Mouse (Mus musculus) limb, embryonic 13.5 days (tissue): Measurements from ENCODE around the gene Tuba3b. TPM values are rescaled to one million over a fixed set of nuclear protein-coding genes. Genes with fewer than 3 reads are reported as not detected.

Experiments used
- ATAC-seq: fragments of 200-750 bp; cut with Nextera tagmentation; 2 replicates; pipeline ENCODE4 v1.8.0; 2017; ENCODE audit warnings: low read depth, moderate number of reproducible peaks, moderate TSS enrichment; ENCODE audit not compliant: low FRiP score
- H3K27ac ChIP-seq: fragments of 300-500 bp; sonication (generic); 2 replicates; pipeline ENCODE4 v1.5.1; 2015; ENCODE audit warnings: inconsistent platforms, mild to moderate bottlenecking, moderate library complexity
- H3K27me3 ChIP-seq: fragments of 300-500 bp; sonication (generic); 2 replicates; pipeline ENCODE4 v1.6.1; 2015; ENCODE audit warnings: mild to moderate bottlenecking, inconsistent platforms
- H3K36me3 ChIP-seq: fragments of 300-500 bp; sonication (generic); 2 replicates; pipeline ENCODE4 v1.6.1; 2015; ENCODE audit warnings: inconsistent platforms, mild to moderate bottlenecking, moderate library complexity
- H3K4me1 ChIP-seq: fragments of 300-500 bp; sonication (generic); 2 replicates; pipeline ENCODE4 v1.6.1; 2015; ENCODE audit warnings: inconsistent platforms
- H3K4me2 ChIP-seq: fragments of 300-500 bp; sonication (generic); replicated peaks from 2 replicates; pipeline ENCODE4 v1.6.1; 2015; ENCODE audit warnings: inconsistent platforms, mild to moderate bottlenecking, moderate library complexity
- H3K4me3 ChIP-seq: fragments of 300-500 bp; sonication (generic); 2 replicates; pipeline ENCODE4 v1.5.1; 2015; ENCODE audit warnings: moderate library complexity, mild to moderate bottlenecking, inconsistent platforms
- H3K9ac ChIP-seq: fragments of 300-500 bp; sonication (generic); 2 replicates; pipeline ENCODE4 v1.6.1; 2015; ENCODE audit warnings: mild to moderate bottlenecking, inconsistent platforms
- H3K9me3 ChIP-seq: fragments of 300-500 bp; sonication (generic); 2 replicates; pipeline ENCODE4 v1.6.1; 2016; ENCODE audit warnings: inconsistent platforms
- WGBS: fragments of 180-500 bp; shearing (Covaris S2); methylation state at CpG from one replicate; pipeline ENCODE4 v1.1.7; 2015; 5-methylcytosine and 5-hydroxymethylcytosine counted together
- polyA plus RNA-seq: library from polyadenylated mRNA; unstranded; fragments of >200 nt; fragmentation: Nextera tagmentation; extraction: Ambion mirVana; gene quantifications from 2 replicates; pipeline ENCODE4 v1.2.1, GENCODE M21; 2015

Gene Tuba3b
- polyA plus RNA-seq, 1 experiment from 2014 or later, result not detected

DNA sequence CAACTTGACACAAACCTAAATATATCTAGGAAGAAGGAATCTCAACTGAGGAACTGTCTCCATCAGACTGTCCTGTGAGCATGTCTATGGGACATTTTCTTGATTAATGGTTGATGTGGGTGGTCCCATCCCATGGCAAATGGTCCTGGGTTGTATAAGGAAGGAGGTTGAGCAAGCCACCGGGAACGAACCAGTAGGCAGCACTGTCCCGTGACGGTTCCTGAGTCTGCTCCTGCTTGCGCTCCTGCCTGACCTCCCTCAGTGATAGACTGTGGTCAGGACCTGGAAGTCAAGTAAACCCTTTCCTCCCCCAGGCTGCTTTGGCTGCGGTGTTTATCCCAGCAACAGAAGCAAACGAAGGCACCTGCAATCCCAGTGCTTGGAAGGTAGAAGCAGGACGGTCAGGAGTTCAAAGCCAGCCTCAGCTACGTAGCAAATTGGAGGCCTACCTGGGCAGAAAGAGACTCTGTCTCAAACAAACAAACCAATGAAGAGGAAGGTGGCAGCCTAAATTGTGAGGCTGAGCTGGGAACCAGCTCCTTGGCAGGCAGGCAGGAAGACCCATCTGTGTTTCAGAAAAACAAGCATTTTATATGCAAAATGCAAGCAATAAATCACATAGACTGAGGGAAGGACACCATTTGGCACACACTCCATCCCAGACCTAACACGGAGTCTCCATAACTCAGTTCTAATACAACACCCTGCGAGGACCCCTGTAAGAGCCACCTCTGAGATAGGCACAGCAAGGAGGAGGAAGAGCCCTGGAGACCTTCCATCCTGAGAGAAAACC lies 24.9 kb upstream of the Tuba3b start:
- H3K4me3 ChIP-seq, result no peak overlapping the region
- 78% methylated on average over 11 of the region's 11 CpGs for whole genome bisulfite sequencing
- no peak for ATAC-seq

DNA sequence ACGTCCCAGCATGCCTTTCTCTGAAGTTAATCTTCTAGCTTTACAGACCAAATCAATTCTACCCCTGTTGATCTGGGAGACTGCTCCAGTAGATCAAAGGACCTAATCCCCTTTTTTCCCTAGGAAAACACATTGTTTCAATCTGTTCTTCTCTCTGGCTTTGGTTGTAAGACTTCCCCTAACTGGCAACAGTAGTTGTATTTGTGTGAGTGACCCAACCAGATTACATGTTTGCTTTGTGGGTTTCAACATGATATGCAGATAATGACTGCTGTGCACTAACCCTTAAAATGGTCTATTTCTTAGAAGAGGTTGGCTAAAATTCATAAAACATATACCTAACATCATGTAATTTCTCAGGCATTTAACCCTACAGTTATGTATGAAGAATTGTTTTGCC lies 24.0 kb upstream of the Tuba3b start:
- no peaks in the 10 kb centered on the region for H3K27me3 ChIP-seq
- H3K36me3 ChIP-seq, result no peaks in the 10 kb centered on the region
- peaks cover 52% of the 10 kb centered on the region for H3K4me1 ChIP-seq
- no peak overlapping the region for H3K9ac ChIP-seq
- no peak overlapping the region for H3K27ac ChIP-seq
- ATAC-seq, result no peak
- H3K9me3 ChIP-seq, result no peaks in the 10 kb centered on the region
- 29% methylated on average over 1 of the region's 1 CpGs for WGBS
- H3K4me2 ChIP-seq, result no peak overlapping the region
- no peak overlapping the region for H3K4me3 ChIP-seq

More for the DNA sequence above, 24.9 kb upstream of the Tuba3b start:
- Histone ChIP-seq H3K9ac (no peak overlapping the region), H3K4me2 (no peak overlapping the region), H3K36me3 (no peaks in the 10 kb centered on the region), H3K4me1 (peaks cover 43% of the 10 kb centered on the region), H3K9me3 (no peaks in the 10 kb centered on the region), H3K27ac (no peak overlapping the region; the same call in 1 of the 2 replicates), H3K27me3 (no peaks in the 10 kb centered on the region)

DNA sequence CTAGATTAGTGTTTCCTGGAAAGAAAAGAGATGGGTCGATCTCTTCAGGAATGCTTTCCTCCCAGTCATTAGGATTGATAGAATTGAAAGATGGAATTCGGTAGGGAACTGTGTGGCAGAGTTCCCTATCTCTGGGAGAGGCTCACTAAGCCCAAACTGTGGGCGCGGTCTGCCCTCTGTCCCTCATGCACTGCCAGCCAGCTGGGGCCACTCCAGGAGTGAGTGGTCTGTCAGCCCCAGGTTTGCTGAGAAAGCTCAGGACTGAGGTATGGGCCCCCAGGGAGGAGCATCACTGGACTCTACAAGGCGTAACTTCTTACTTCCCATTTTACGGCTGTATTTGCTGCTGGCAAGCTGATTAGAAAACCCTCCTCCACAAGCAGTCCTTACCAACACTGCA lies 23.5 kb upstream of the Tuba3b start:
- no peaks in the 10 kb centered on the region for H3K36me3 ChIP-seq
- H3K9me3 ChIP-seq, result no peaks in the 10 kb centered on the region
- WGBS, result 72% methylated on average over 6 of the region's 6 CpGs
- H3K27me3 ChIP-seq, result no peaks in the 10 kb centered on the region
- H3K4me3 ChIP-seq, result no peak overlapping the region
- no peak overlapping the region for H3K9ac ChIP-seq
- peaks cover 53% of the 10 kb centered on the region for H3K4me1 ChIP-seq
- no peak overlapping the region for H3K27ac ChIP-seq
- no peak overlapping the region for H3K4me2 ChIP-seq
- no peak for ATAC-seq

DNA sequence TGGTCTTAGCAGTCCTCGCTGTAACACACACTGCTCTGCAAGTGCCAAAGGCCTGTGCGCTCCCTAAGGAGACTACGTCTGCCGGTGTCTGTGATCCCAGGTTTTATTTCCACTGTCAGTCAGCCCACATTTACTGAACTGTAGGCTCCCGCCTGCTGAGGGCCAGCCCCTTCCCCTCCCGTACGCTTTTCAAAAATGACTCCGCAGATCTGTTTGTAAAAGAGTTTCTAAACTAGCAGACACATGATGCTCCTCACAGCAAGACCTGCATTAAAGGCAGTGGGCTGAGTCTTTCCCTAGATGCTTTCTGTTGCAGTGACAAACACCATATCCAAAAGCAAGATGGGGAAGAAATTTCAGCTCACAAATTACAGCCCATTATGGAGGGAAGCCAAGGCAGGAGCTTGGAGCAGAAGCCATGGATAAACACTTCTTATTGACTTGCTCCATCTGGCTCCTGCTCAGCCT lies 23.0 kb upstream of the Tuba3b start:
- peaks cover 53% of the 10 kb centered on the region for H3K4me1 ChIP-seq
- H3K9me3 ChIP-seq, result no peaks in the 10 kb centered on the region
- H3K27me3 ChIP-seq, result no peaks in the 10 kb centered on the region
- no peak for ATAC-seq
- 22% methylated on average over 8 of the region's 8 CpGs for WGBS
- no peak overlapping the region for H3K4me2 ChIP-seq
- no peak overlapping the region for H3K4me3 ChIP-seq
- H3K27ac ChIP-seq, result 0 out of 2 replicates have a peak overlapping the region, but pooled peaks have one; percentile 1
- no peak overlapping the region for H3K9ac ChIP-seq
- H3K36me3 ChIP-seq, result no peaks in the 10 kb centered on the region

DNA sequence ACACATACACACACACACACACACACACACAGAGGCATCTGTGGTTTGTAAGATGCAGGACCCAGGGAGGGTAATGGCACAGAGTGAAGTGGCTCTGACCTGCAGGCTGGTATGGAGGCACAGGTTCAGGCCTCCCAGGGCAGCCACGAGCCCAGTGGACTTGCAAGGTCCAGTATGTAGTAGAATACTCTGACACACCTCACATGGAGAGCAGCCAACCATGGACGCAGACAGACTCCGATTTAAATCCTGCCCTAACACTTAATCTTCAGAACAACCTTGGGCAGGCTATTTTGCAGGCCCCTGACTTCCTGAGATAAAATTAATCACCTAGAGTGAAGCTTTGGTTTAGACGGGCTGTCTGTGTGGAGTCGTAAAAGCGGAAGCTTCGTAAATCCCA lies 21.6 kb upstream of the Tuba3b start:
- no peaks in the 10 kb centered on the region for H3K9me3 ChIP-seq
- no peak for ATAC-seq
- no peaks in the 10 kb centered on the region for H3K36me3 ChIP-seq
- peaks cover 59% of the 10 kb centered on the region for H3K4me1 ChIP-seq
- 35% methylated on average over 7 of the region's 7 CpGs for WGBS
- H3K4me3 ChIP-seq, result no peak overlapping the region
- no peaks in the 10 kb centered on the region for H3K27me3 ChIP-seq
- H3K27ac ChIP-seq, result no peak overlapping the region
- no peak overlapping the region for H3K9ac ChIP-seq
- H3K4me2 ChIP-seq, result no peak overlapping the region

DNA sequence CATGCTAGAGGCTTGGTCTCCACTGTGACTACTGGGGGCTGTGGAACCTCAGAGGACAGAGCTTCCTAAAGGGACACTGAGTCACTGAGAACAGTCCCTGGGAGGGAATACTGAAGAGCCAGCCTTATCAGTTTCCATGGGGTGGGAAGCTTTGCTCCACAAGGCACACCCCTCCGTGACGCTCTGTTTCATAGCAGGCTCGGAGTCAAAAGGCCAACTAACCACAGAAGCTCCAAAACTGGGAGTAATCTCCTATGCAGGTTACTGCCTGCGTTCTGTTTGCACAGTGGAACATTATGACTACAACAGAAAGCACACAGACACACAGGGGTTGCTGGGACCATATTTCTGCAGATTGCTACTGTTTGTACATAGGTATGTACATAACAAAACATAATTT lies 19.7 kb upstream of the Tuba3b start:
- no peak overlapping the region for H3K27ac ChIP-seq
- no peaks in the 10 kb centered on the region for H3K36me3 ChIP-seq
- 0 out of 2 replicates have a peak, but pooled peaks cover 4% of the 10 kb centered on the region for H3K9me3 ChIP-seq
- no peak overlapping the region for H3K4me3 ChIP-seq
- H3K27me3 ChIP-seq, result no peaks in the 10 kb centered on the region
- no peak overlapping the region for H3K4me2 ChIP-seq
- peaks cover 50% of the 10 kb centered on the region for H3K4me1 ChIP-seq
- ATAC-seq, result no peak
- H3K9ac ChIP-seq, result no peak overlapping the region
- 68% methylated on average over 4 of the region's 4 CpGs for WGBS

DNA sequence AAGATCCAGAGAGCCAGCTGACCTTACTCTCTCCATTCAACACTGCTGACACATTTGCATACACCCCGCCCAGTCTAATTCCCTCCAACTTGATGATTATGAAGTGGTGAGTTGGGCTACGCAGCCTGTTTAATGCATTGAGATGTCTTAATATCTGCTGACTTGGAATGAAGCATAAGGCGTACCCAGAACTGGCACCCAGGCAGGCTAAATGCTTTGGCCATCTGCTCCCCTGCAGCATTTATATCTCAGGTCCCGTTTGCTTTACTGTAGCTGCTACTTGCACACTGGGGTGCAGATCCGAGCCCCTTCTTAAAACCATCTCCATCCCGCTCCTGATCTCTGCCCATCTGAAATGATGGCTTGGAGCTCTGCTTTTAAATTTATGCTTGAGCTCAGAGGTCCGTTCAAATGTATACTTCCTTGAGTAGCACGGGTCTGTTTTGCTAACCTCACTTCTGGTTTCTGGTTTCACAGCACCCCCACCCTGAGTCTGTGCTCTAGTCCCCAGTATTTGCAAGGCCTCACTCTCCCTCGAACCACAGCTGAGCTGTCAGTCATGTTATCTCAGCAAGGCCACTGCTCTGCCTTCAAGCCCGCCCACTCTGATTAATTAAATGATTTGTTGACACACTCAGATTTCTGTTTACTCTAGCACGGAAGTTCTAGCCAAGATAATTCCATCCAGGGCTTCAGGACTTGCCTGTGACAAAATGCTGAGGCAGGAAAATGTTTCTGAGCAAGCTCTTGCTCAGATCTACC lies 16.6 kb upstream of the Tuba3b start:
- Histone ChIP-seq H3K27me3 (peaks cover 4% of the 10 kb centered on the region; the same call in 1 of the 2 replicates), H3K4me1 (peaks cover 49% of the 10 kb centered on the region), H3K9me3 (0 out of 2 replicates have a peak, but pooled peaks cover 6% of the 10 kb centered on the region), H3K4me2 (no peak overlapping the region), H3K36me3 (no peaks in the 10 kb centered on the region), H3K27ac (no peak overlapping the region), H3K4me3 (no peak overlapping the region), H3K9ac (no peak overlapping the region)
- no peak for ATAC-seq
- WGBS, result 50% methylated on average over 11 of the region's 11 CpGs

DNA sequence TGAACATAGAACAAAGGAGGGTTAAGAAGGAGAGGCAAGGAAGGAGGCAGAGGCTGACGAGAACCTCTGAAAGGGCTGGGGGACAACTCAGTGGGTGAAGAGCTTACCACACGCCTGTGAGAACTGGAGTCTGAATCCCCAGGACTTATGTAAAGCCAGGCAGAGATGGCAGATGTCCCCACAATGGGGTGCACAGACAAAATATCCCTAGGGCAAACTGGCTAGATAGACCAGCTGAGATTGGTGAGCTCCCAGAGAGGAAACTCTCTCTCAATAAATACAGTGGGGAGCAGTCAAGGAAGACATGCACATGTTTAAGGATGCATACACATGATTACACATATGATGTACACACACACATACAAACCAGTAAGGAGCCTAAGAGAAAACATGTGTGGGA lies 11.4 kb upstream of the Tuba3b start:
- H3K27me3 ChIP-seq, result peaks cover 4% of the 10 kb centered on the region; the same call in 1 of the 2 replicates
- H3K9me3 ChIP-seq, result 0 out of 2 replicates have a peak, but pooled peaks cover 6% of the 10 kb centered on the region
- no peak for ATAC-seq
- H3K4me3 ChIP-seq, result no peak overlapping the region
- peaks cover 51% of the 10 kb centered on the region for H3K4me1 ChIP-seq
- no peak overlapping the region for H3K4me2 ChIP-seq
- H3K27ac ChIP-seq, result 0 out of 2 replicates have a peak overlapping the region, but pooled peaks have one; percentile 22
- no peak overlapping the region for H3K9ac ChIP-seq
- WGBS, result 36% methylated on average over 2 of the region's 2 CpGs
- H3K36me3 ChIP-seq, result no peaks in the 10 kb centered on the region

DNA sequence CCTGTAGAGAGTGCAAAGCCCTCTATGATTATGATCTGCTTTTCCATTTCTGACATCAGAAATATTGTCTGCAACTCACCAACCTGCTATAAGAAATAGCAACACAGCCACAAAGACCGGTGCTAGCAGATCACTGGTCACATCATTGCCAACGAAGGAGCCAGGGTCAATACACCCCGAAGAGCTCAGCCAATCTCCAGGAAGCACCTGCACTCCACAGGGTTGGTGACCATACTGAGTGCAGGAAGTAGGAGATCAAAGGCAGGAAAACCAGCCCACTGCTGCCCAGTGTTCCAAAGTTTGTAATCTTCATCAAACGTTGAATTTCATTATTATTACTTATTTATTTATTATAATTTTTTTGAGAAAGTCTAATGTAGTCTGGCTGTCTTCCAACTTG lies 10.9 kb upstream of the Tuba3b start:
- Histone ChIP-seq H3K9me3 (0 out of 2 replicates have a peak, but pooled peaks cover 6% of the 10 kb centered on the region), H3K27me3 (peaks cover 4% of the 10 kb centered on the region; the same call in 1 of the 2 replicates), H3K4me3 (no peak overlapping the region), H3K4me2 (0 out of 2 replicates have a peak overlapping the region, but pooled peaks have one; percentile 9), H3K36me3 (no peaks in the 10 kb centered on the region), H3K27ac (no peak overlapping the region), H3K9ac (no peak overlapping the region), H3K4me1 (peaks cover 49% of the 10 kb centered on the region)
- 19% methylated on average over 4 of the region's 4 CpGs for WGBS
- ATAC-seq, result no peak

DNA sequence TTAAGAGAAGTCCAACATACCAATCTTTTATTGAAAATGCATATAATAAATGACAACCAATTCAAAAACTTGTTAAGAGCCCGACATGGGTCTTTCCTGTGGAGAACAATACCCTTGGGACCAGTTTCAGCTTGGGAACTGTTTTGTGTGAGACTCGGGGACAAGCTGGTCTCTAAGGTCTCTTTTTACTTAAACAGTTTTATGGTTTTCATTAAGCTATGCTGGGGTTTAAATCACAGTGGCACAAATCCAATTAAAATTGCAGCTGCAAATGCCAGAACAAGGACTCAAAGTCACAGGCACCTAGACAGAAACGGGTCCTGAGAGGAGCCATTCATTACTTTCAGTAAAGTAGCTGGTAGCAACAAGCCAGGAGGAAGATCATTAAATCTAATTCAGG lies 10.4 kb upstream of the Tuba3b start:
- 0 out of 2 replicates have a peak, but pooled peaks cover 6% of the 10 kb centered on the region for H3K9me3 ChIP-seq
- peaks cover 4% of the 10 kb centered on the region; the same call in 1 of the 2 replicates for H3K27me3 ChIP-seq
- no peak overlapping the region for H3K4me3 ChIP-seq
- 0 out of 2 replicates have a peak overlapping the region, but pooled peaks have one; percentile 9 for H3K4me2 ChIP-seq
- H3K9ac ChIP-seq, result no peak overlapping the region
- peaks cover 49% of the 10 kb centered on the region for H3K4me1 ChIP-seq
- 7% methylated on average over 3 of the region's 3 CpGs for WGBS
- ATAC-seq, result peak; percentile 52; the same call in 1 of the 2 replicates
- no peak overlapping the region for H3K27ac ChIP-seq
- H3K36me3 ChIP-seq, result no peaks in the 10 kb centered on the region

DNA sequence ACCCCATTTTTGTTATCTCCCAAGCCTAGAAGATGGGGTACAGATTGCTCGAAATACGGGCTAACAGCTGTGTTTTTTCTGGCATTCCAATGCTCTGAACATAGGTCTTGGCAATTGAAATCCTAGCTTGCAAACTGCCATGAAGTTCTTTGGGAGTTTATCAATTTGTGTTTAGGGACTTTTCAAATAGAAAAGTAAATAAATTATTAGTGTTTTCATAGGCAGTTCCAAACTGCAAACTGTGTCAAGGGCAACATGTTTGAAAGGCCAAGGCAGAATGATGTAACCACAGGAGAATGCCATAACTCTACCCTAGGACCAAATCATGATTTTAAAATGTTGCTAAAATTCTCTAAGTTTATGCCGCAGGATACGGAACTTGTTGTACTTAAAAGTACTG lies 7.8 kb upstream of the Tuba3b start:
- H3K27me3 ChIP-seq, result no peaks in the 10 kb centered on the region
- no peak overlapping the region for H3K27ac ChIP-seq
- H3K4me2 ChIP-seq, result no peak overlapping the region
- no peaks in the 10 kb centered on the region for H3K36me3 ChIP-seq
- H3K9ac ChIP-seq, result no peak overlapping the region
- peaks cover 31% of the 10 kb centered on the region for H3K4me1 ChIP-seq
- H3K4me3 ChIP-seq, result no peak overlapping the region
- ATAC-seq, result no peak
- WGBS, result 76% methylated on average over 4 of the region's 4 CpGs
- no peaks in the 10 kb centered on the region for H3K9me3 ChIP-seq

DNA sequence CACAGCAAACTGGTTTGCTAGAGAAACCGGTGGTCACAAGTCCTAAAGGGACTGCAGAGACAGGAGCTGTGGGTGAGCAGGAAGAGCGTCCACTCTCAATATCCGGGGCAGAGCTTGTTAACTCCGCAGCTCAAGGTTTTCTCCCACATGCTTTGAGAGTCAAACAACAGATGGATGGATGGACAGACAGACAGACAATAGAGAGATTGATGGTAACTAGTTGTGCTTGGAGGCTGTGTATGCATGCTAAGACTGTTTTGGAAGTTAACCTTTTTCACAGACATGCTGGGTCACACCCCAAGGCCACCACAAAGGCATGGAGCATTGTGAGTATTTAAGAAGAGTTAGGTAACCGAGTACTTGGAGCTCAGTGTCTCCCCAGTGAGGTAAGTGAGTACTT lies 6.9 kb upstream of the Tuba3b start:
- no peak overlapping the region for H3K4me3 ChIP-seq
- H3K27ac ChIP-seq, result 0 out of 2 replicates have a peak overlapping the region, but pooled peaks have one; percentile 15
- H3K9ac ChIP-seq, result no peak overlapping the region
- H3K9me3 ChIP-seq, result no peaks in the 10 kb centered on the region
- no peaks in the 10 kb centered on the region for H3K36me3 ChIP-seq
- H3K4me1 ChIP-seq, result peaks cover 31% of the 10 kb centered on the region
- ATAC-seq, result no peak
- WGBS, result 83% methylated on average over 5 of the region's 5 CpGs
- H3K27me3 ChIP-seq, result no peaks in the 10 kb centered on the region
- no peak overlapping the region for H3K4me2 ChIP-seq
